Mouse (Mus musculus) adrenal gland, postnatal 10 days (tissue): Measurements from ENCODE around the gene Ranbp6. TPM values are rescaled to one million over a fixed set of nuclear protein-coding genes. Genes with fewer than 3 reads are reported as not detected.
A peak's percentile ranks its signal among the peaks of the same experiment; 100 is the strongest.

Experiments
- DNase-seq: peaks from one replicate; pipeline ENCODE4 v3.0.0; 2021; ENCODE audit warnings: mixed read lengths
- total RNA-seq, 2 experiments: library from RNA; stranded (reverse); gene quantifications; 2 replicates each; pipeline ENCODE4 v1.2.3; 2021

Gene Ranbp6
- total RNA-seq, 2 experiments from 2014 or later, result 15.1 to 15.4 TPM

DNA sequence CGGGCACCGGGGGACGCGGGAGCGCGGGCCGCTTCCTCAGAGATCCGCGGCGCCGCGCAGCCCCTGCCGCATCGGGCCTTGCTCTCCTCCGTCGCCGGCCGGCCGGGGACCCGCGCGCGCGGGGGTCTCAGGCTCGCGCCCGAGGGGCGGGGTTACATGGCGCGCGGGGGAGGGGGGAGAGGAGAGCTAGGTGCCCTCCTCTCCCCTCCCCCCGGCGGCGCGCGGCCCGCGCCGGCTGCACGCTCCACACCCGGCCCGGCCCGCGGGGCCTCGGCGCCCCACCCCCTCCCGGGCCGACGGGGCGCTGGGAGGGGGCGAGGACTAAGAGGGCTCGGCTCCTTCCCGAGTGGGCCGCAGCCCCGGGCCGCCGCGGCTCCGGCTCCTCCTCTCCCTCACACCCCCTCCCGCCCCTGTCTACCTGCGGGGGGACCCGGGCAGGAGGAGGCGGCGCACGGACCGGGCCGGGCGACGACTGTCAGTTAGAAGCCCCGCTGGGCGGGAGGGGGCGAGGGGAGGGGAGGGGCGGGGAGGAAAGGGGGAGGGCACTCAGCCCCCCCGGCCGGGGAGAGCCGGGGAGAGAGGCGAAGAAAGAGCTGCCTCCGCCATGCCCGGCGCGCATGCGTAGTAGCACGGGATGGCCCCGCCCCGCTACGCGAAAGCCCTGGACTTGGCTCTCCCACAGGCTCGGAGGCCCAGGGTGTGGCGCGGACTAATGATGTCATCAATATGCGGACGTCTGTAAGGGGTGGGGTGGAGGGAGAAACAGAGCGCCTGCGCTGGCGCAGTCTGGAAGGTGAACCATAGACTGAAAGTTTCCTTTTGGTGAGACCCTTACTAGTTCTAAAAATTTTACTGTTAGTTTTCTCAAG lies 6.6 kb downstream of the Ranbp6 start, which contains the start of gene 9930021J03Rik:
TSS of gene 9930021J03Rik (minus strand) at position 73 of the 869 bp plus-strand sequence.
- peak; percentile 99 for DNase-seq

DNA sequence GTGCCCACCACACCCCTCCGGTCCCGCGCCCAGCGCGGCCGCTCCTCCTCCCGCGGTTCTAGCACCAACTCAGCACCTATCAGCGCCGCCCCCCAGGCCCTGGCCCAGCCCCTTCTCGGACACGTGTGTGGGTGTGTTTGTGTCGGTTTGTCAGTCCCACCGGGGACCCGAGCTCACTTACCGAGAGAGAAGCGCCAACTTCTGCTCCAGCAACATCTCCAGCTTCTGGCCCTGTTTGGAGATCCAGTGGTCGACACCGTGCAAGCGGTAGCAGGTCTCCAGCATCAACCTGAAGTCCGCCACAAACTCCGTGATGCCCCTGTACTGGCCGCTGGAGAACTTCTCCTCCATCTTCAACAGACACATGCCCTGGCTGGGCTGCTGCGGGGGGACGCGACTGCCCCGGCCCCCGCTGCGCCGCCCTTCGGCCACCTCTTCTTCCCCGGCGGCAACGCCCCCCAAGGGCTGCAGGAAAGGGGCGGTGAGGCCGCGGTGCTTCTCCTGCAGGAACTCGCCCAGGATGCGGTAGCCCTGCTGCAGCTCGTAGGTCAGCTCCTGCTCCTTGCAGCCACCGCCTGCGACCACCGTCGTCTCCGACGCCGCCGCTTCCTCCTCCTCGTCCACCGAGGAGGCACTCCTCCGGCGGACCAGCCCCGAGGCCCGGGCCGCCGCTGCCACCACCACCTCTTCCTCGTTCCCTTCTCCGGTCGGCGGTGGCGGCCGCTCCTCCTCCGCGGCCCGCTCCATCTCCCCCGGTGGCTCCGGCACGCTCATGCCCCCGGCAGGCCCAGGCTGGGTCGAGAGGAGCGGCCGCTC lies 7.5 kb downstream of the Ranbp6 start:
- DNase-seq, result peak; percentile 87

DNA sequence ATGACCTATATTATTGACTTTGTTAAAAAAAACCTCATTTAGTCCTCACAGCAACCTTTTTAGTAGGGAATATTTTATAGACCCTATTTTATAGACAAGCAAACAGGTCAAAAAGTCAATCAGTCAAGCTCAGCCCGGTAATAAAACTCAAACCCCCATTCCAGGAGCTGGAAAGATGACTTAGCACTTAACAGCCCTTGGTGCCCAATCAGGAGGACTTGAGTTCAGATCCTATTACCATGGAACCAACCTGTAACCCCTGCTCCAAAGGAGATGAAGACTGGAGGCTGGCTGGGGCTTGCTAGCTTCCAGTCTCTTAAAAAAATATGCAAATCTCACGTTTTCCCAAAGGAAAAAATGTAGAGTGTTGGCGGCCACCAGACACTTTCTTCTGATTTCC lies 8.8 kb downstream of the Ranbp6 start:
- no peak for DNase-seq

DNA sequence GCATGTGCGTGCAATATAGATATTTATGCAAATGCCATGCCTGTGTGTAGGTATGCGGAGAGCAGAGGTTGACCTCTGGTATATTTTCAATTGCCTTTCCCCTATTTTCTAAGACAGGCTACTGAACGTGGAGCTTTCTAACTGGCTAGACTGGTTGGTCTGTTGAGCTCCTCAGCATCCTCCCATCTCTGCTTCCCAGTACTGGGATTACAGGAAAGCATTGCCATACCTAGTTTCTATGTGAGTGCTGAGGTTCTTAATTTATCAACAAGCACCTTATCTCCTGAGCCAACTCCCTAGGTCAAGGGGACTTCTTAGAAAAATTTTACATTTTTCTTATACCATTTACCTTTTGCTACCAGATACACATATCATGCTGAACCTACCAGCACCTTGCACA lies 15.4 kb downstream of the Ranbp6 start:
- DNase-seq, result no peak

DNA sequence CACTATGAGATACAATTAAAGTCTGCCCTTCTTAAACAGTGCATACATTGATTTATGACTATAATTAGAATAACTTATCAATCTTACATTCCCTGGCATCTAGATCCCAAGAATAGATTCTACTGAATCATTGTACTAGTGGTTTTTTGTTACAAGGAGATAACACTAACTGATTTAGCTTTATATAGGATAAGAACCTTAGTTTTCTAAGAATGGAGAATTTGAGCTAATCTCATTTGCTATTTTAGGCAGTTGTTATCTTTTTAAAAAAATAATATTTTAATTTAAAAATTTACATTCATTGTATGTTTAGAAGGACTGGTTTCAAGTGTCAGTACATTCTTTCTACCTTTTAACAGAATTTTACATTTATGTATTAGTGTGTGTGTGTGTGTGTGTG lies 24.8 kb downstream of the Ranbp6 start:
- DNase-seq, result no peak

DNA sequence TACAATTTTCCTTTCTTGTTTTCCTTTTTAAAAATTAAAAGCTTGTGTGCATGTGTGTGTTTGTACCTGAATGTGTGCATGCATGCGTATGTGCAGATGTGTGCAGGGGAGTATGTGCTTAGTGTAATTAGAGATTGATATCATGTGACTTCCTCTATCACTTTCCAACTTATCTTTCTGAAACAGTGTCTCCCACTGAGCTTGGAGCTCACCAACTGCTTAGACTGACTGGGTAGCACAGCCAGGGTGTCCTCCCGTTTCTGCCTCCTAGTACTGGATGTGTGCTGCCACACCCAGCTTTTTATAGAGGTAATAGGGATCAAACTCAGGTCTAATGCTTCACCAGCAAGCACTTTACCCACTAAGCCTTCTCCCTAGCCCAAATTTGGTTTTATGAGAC lies 29.9 kb downstream of the Ranbp6 start:
- DNase-seq, result no peak

Other genes with a start within 250 kb of the Ranbp6 start
- 10 to 100 TPM; 41.9 to 43.0 TPM for gene Ermp1, start 164.6 kb downstream of the Ranbp6 start, total RNA-seq
- gene Mlana, start 115.2 kb downstream of the Ranbp6 start, total RNA-seq, result not detected
- 10 to 100 TPM; 16.7 to 18.8 TPM for gene 9930021J03Rik, start 7.0 kb downstream of the Ranbp6 start, total RNA-seq
- gene Il33, start 112.1 kb upstream of the Ranbp6 start, total RNA-seq, result 10 to 100 TPM; 14.5 to 15.9 TPM
- gene Trpd52l3, start 190.8 kb upstream of the Ranbp6 start, total RNA-seq, result not detected
- gene Uhrf2, start 217.5 kb upstream of the Ranbp6 start, total RNA-seq, result 10 to 100 TPM; 33.5 to 45.6 TPM